Mouse (Mus musculus) retina, postnatal 7 days (tissue): ENCODE measurements at regions not wholly inside any gene's neighbourhood (a gene's known extent, or its start where the extent isn't known, plus 50 kb on each side); places are given as distances from the start of the nearest gene placed in this dataset.
A peak's percentile ranks its signal among the peaks of the same experiment; 100 is the strongest.

Experiments used
- DNase-seq: peaks from one replicate; pipeline ENCODE4 v3.0.0-alpha.2; 2012; ENCODE audit warnings: low read depth, low spot score

DNA sequence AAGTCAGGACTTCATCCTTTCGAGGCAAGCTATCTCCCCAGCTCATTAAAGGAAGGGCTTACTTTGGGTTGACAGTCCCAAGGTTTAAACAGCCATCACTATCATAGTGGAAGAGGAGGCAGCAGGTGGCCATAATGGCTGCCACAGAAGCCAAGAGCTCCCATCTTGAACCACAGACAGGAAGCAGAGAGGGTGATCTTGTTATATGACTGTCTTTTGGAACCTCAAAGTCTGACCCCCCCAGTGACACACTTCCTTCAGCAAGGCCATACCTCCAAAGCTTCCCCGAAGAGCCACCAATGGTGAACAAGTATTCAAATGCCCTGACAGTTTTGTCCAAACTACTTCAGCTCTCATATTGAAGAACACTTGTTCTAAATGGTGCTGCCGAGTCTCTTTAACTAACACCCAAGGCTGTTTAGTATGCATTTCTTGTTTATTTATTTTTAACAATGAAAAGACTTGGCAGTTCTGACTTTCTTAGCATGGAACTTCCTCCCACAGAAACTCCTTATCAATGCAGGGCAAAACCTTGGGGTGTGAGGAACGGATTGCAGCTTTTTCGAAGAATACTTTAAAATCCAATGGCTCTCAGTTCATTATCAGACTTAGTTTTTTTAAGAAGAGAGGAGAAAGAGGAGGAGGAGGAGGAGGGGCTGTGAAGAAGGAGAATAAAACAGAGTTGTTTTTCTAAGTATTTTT is 79.8 kb upstream of the Tnik start:
- no peak for DNase-seq

GRCm38 (mm10) chr3:28185518-28185917 is 77.5 kb upstream of the Tnik start:
- DNase-seq: no peak

GRCm38 (mm10) chr3:28185918-28186317 is 77.1 kb upstream of the Tnik start:
- DNase-seq: peak; percentile 16

DNA sequence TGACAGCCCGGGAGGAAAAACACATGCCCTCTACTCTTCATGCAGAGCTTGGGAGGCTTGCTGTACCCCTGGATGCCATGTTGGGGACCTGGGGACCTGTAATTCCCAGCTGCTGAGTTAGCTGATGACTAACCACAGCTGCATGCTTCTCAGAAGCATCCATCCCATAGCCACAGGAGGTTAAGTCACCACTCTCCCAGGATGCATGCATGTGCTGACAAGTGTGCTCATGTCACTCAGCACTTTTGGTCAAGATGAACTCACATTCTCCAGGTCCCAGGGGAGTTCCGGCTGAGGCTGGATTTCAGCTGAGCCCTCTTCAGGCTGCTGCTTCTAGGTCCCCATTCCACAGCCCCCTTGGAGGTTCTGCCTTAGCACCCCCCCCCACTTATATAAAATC is 73.6 kb upstream of the Tnik start:
- no peak for DNase-seq

DNA sequence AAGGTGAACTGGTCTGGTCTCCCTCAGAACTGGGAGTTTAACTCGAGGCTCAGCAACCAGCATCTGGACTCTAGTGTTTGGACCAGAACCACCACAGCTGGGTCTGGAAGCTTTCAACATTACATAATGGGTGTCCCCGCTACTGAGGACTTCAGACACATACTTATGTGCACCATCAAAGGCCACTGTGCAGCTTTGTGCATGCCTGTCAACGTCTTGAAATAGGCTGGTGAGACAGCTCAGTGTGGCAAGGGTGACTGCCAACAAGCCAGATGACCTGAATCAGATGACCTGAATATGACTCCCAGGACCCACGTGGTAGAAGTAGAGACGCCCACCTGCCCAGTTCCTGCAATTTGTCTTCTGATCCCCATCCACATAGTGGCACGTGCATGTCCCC is 72.8 kb upstream of the Tnik start:
- no peak for DNase-seq

DNA sequence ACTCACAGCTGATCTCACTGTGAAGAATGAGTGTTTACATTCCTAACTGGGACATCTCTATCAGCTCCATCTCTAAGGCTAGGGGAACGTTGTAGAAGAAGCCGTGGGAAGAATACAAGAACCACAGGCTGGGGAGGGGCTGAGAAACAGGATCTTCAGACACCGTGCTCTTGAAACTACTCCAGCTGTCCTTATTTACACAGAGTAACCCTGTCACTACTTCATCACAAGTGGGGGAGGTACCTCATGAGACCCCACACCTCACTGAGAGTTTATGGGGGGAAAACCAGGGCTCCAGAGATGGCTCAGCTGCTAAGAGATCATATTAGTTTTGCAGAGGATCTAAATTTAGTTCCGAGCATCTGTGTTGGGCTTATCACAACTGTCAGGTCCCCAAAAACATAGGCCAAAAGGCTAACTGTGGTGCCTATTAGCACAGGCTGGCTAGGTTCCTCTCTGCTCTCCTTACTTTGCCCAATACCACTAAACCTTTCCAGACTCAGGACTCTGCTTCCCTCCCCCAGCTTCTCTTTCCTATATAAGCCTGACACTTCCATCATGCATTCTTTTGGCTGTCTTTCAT is 68.5 kb upstream of the Tnik start:
- no peak for DNase-seq

- DNase-seq: no peak
These were observed 66.2 kb upstream of the Tnik start for GRCm38 (mm10) chr3:28196786-28197185.

- DNase-seq: no peak
These were observed 53.7 kb upstream of the Tnik start for GRCm38 (mm10) chr3:28209304-28209703.

GRCm38 (mm10) chr3:28210847-28211803 is 51.9 kb upstream of the Tnik start:
- DNase-seq: no peak
